Mouse (Mus musculus) layer of hippocampus, postnatal 14 days (tissue): Measurements from ENCODE around the gene Cox6a2. TPM values are rescaled to one million over a fixed set of nuclear protein-coding genes. Genes with fewer than 3 reads are reported as not detected.
"Not testable (repeated sequence)": the region's sequence is repeated elsewhere in the genome, so short reads cannot be mapped to it uniquely, and the experiment has no call there.

Experiments
- DNase-seq, 2 experiments: peaks; one replicate each; pipeline ENCODE4 v3.0.0; 2021 to 2022; ENCODE audit warnings: low spot score in 2 of 2, mixed read lengths in 1 of 2
- total RNA-seq, 2 experiments: library from RNA; stranded (reverse); gene quantifications; 2 replicates each; pipeline ENCODE4 v1.2.3; 2021

Cox6a2 gene
- total RNA-seq, 2 experiments from 2014 or later: 3.5 to 8.1 TPM

DNA sequence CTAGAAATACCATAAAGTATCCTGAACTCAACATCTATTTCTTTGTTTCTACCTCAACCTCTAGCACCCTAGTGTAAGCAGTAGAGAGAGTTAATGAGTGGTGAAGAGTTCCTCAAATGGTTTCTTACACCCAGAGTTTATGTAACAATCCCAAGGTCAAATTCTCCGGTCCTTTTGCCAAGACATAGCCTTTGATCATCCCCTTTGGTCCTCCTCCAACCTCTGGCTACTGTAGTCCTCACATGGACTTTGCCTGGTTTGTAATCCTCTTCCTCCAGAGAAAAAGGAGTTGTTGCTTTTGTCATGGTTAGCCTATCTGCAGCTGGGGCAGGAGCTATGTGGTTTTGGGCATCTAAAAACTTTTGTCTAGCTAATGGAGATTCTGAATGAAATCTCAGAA lies 29.3 kb upstream of the Cox6a2 start:
- no peak for DNase-seq

DNA sequence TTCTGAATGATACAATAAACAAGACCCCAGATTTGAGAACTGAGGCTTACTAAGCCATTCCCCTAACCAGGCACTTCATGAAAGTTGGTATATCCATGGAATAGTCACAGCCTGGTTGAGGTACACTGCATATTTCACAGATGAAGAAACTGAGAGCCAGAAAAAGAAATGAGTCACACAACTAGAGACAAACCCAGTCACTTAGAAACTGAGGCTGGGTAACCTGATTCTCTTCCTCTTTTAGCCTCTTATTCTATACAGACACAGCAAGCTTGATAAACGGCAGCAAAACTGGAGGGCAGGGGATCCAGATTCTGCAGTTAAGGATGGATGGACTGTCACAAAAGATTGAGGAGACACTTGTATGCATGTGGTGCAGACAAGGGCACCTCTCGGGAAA lies 28.6 kb upstream of the Cox6a2 start:
- DNase-seq: no peak

GRCm38 (mm10) chr7:128231741-128232140 lies 25.6 kb upstream of the Cox6a2 start:
- no peak for DNase-seq

DNA sequence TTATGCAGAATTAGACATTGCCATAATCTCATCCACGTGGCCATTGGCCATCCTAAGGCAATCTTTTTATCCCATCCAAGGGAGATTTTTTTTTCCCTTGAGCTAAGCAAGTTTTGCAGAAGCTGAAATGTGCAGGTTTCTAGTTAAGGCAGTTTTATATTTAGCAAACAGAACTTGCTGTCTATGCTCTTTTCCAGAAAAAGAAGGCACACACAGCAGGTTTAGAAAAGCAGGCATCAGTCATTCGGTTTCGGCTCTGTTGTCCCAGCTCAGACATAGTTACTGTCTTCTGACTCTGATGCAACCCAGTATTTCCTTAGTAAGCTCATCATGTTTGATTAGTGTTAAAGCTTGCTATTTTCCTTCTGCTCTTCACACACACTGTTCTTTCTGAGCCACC lies 14.7 kb upstream of the Cox6a2 start:
- no peak for DNase-seq

- no peak for DNase-seq
These were observed 13.8 kb upstream of the Cox6a2 start for GRCm38 (mm10) chr7:128219952-128220351.

GRCm38 (mm10) chr7:128209826-128210225 lies 3.6 kb upstream of the Cox6a2 start:
- DNase-seq: no peak

- peak; percentile 32 to 65 for DNase-seq
These were observed 2.0 kb upstream of the Cox6a2 start for GRCm38 (mm10) chr7:128208187-128208586.

- no peak for DNase-seq
These were observed 492 bp downstream of the Cox6a2 start for GRCm38 (mm10) chr7:128205695-128206094.

GRCm38 (mm10) chr7:128204179-128204578 lies 2.0 kb downstream of the Cox6a2 start:
- DNase-seq: no peak

DNA sequence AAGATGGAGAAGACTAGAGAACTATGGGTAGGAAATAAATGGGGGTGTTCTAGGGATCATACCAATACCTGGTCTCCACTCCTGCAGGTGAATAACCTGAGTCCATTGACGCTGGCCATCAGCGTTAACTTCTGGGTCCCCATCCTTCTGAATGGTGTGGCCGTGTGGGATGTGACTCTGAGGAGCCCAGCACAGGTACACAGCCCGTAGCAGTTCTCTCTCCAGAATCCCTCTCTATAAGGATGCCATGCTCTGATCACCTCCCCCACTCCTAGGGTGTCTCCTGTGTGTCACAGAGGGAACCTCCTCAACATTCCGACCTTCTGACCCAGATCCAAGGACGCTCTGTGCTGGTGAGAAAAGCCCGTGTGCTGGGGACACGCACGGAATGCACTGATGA lies 3.1 kb downstream of the Cox6a2 start:
- no peak for DNase-seq

GRCm38 (mm10) chr7:128201607-128202006 lies 4.6 kb downstream of the Cox6a2 start:
- DNase-seq: no peak

GRCm38 (mm10) chr7:128181691-128182090 lies 24.5 kb downstream of the Cox6a2 start:
- no peak for DNase-seq

GRCm38 (mm10) chr7:128180546-128180945 lies 25.6 kb downstream of the Cox6a2 start:
- DNase-seq: no peak

DNA sequence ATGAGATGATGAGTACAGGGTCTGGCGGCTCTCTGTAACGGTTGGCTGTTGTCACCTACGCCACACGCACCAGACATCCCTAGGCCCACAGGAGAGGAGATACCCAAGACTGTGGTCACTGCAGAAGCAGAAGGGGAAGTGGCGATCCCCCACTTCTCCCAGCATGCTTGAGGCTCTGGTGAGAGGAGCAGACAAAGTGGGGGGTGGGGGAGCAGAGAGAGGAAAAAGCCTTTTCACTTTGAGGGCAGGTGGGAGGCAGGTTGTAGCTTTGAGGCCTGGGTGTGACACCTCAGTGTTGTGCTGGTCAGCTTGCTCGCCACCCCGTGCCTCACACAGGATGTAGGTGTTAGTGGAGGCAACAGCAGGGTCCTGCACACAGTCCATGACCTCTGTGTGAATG lies 26.1 kb downstream of the Cox6a2 start:
- no peak for DNase-seq

GRCm38 (mm10) chr7:128178385-128178784 lies 27.8 kb downstream of the Cox6a2 start:
- peak in 1 of 2 experiments; percentile 10 for DNase-seq

- DNase-seq: no peak
These were observed 36.2 kb downstream of the Cox6a2 start for GRCm38 (mm10) chr7:128169996-128170395.

DNA sequence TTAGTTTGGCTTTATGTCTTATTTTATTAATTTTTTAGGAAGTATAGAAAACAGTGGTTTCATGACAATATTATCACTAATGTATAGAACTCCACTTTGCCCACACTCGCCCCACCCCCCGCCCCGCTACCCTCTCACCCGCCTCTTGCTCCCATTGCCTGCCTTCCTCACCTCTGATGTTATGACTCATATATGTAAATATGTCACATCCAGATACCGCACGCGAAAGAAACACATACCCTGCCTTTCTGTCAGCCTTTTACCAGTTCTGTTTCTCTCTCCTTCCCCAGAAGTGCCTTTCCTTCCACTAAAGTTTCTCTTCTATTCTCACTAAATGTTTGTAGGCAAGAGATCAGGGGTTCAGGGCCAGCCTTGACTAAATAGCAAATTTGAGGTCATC lies 39.8 kb downstream of the Cox6a2 start:
- no peak for DNase-seq

DNA sequence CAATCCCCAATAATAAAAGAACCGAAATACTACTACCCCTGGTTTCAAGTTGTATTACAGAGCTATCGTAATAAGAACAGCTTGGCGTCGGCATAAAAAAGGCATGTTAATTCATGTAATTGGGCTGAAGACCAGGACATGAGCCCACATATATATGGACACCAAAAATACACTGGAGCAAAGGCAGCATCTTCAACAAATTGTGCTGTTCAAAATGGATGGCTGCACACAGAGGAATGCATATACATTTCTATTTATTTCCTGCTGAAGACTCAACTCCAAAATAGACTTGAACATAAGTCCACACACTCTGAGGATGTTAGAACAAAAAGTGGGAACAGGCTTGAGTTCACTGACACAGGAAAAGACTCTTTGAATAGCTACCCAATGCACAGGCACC lies 42.2 kb downstream of the Cox6a2 start:
- DNase-seq: no peak

GRCm38 (mm10) chr7:128158688-128159354 lies 47.4 kb downstream of the Cox6a2 start:
- not testable (repeated sequence) for DNase-seq
